Mouse (Mus musculus) olfactory bulb, adult 2 months (tissue): ENCODE results near the gene Inhbb. TPM values are rescaled to one million over a fixed set of nuclear protein-coding genes. Genes with fewer than 3 reads are reported as not detected.

ENCODE experiments used
- H3K27ac ChIP-seq: fragments of 200-500 bp; 2 replicates; pipeline ENCODE4 v1.5.1; 2012; ENCODE audit warnings: low read depth, low read length; ENCODE audit not compliant: insufficient read depth
- H3K4me1 ChIP-seq: fragments of 200-500 bp; 2 replicates; pipeline ENCODE4 v1.6.1; 2012; ENCODE audit warnings: low read length; ENCODE audit not compliant: control insufficient read depth, insufficient read depth
- H3K4me3 ChIP-seq: fragments of 200-500 bp; 2 replicates; pipeline ENCODE4 v1.5.1; 2012; ENCODE audit warnings: mild to moderate bottlenecking, low read depth, low read length, moderate library complexity; ENCODE audit not compliant: insufficient read depth
- CTCF ChIP-seq: fragments of 200-500 bp; IDR thresholded peaks from 2 replicates; pipeline ENCODE4 v1.5.1; 2012; ENCODE audit warnings: low read depth, mild to moderate bottlenecking, low read length, moderate library complexity; ENCODE audit not compliant: insufficient read depth
- POLR2A ChIP-seq: fragments of 200-500 bp; IDR thresholded peaks from 2 replicates; pipeline ENCODE4 v1.6.1; 2012; ENCODE audit warnings: mild to moderate bottlenecking, low read depth, low read length, moderate library complexity; ENCODE audit not compliant: insufficient read depth
- WGBS: fragments of 180-500 bp; shearing (Covaris S2); methylation state at CpG from one replicate; pipeline ENCODE4 v1.1.7; 2018; 5-methylcytosine and 5-hydroxymethylcytosine counted together
- polyA plus RNA-seq: library from polyadenylated mRNA; stranded (reverse); fragments of >200 nt; gene quantifications from 2 replicates; pipeline ENCODE4 v1.2.4, GENCODE M21; 2012; ENCODE audit warnings: low replicate concordance; ENCODE audit not compliant: missing spikeins, insufficient read depth, insufficient read length

Inhbb gene
- polyA plus RNA-seq, 1 experiment = not detected

DNA sequence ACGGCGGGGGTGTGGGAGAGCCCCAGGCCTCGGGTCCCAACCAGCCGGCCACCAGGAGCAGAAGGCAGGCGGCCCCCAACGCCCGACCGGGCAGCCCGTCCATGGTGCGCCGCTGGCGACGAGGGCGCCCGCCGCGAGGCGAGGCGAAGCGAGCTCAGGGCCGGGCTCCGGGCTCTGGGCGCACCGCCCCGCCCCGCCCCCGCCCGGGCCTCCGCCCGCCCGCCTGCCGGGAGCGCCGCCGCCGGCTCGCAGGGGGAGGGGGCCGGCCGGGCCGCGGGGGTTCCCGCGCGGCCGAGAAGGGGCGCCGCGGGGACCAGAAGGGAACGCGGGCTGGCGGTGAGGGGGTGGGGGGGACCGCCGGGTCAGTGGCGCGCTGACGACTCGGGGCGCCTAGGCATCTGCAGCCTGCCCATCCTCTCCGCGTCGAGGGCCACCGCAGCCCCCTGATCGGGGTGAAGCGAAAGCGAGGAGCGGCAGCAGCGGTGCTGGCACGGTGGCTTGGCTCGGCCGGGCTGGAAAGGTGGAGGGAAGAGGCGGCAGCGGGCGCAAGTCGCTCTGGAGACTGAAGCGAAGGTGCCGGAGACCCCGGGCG is 968 bp downstream of the Inhbb start:
- Histone ChIP-seq H3K27ac (no peak overlapping the region), H3K4me3 (peak overlapping the region; percentile 53), H3K4me1 (peaks cover 13% of the 10 kb centered on the region)
- WGBS = 1% methylated on average over 75 of the region's 78 CpGs
- TF ChIP-seq POLR2A (no peak), CTCF (no peak)

DNA sequence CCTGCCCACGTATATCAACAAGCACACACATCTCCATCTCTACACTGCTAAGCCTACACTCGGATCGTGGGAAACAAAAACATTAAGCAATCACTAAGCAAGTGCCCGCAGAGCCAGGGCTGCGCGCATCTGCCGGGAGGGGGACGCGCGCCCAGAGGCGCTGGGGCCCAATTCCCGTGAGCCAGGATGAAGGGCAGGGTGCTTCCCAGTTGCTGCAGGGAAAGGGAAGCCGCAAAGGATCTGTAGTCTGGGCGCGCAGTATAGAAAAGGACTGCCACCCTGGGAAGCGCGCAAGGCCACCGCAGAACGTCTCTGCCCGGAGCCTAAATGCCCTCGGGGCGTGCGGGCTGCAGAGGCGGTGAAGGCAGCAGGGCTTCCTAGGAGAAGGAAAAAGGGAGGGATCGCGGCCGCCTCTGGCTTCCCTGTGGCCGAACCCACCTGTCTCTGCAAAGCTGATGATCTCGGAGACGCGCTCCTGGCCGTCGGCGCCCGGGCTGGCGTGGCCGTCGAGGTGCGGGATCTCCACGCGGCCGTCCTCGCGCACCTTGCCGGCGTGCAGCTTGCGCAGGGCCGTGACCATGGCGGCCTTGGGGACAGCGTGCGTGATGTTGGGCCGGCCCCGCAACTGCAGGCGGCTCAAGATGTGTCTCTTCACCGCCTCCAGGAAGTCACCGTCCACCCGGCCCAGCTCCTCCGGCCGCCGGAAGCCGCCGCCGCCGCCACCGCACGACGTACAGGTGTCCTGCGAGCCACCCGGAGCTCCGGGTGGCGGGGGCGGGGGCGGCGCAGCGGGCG is 1.7 kb downstream of the Inhbb start:
- under 1% methylated on average over 76 of the region's 76 CpGs for WGBS
- TF ChIP-seq POLR2A = no peak
- TF ChIP-seq CTCF = no peak
- no peak overlapping the region for H3K27ac ChIP-seq
- peak overlapping the region; percentile 36 for H3K4me3 ChIP-seq
- H3K4me1 ChIP-seq = peaks cover 13% of the 10 kb centered on the region

DNA sequence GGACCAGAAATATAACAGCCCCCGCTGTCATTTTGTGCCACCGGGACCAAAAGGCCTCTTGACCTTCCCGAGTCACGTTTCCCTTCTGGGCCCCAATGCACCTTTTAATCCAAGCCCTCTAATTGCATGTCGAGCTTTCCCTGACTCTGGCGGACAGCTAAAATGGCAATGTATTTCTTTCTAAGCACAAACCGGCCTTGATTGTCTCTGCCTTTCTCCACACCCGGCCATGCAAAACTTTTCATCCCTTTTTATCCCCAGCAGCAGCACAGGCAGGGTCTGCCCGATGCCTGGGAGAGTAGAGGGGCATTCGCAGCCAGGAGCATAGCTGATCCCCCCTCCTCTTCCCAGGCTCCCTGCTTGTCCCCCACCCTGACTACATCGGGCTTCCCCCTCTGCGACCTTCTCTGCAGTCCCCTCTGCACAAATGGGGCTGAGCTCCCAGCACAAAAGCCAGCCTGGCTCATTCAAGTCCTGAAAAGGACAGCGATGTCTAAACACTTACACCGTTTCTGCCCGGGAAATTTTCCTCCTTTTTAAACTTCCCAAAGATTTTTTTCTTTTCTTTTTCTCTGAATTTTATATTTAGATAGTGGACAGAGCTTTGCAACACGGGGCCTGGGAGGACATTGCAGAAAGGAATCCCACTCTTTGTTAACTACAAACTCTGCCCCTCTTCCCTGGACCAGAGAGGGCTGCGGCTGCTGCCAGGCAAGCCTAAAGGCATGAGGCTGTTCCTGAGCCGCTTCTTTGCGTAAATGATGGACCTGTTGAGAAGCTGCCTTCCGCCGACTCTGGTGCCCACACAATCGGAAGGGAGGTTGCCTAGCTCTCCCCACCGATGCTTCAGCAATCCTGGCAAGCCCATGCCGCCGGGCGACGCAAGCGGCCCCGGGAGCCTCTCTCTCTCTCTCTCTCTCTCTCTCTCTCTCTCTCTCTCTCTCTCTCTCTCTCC is 2.6 kb downstream of the Inhbb start:
- peak overlapping the region; percentile 36 for H3K4me3 ChIP-seq
- no peak overlapping the region for H3K27ac ChIP-seq
- TF ChIP-seq CTCF (no peak), POLR2A (no peak)
- WGBS = 11% methylated on average over 29 of the region's 29 CpGs
- peaks cover 13% of the 10 kb centered on the region for H3K4me1 ChIP-seq

GRCm38 (mm10) chr1:119417991-119418390 is 4.1 kb downstream of the Inhbb start:
- Histone ChIP-seq H3K4me1 (peaks cover 10% of the 10 kb centered on the region), H3K4me3 (no peak overlapping the region), H3K27ac (no peak overlapping the region)
- WGBS = 76% methylated on average over 8 of the region's 8 CpGs
- TF ChIP-seq POLR2A (no peak), CTCF (no peak)

GRCm38 (mm10) chr1:119417542-119417941 is 4.5 kb downstream of the Inhbb start:
- no peak for TF ChIP-seq POLR2A
- no peak for TF ChIP-seq CTCF
- H3K4me3 ChIP-seq = no peak overlapping the region
- 90% methylated on average over 20 of the region's 20 CpGs for WGBS
- peaks cover 8% of the 10 kb centered on the region for H3K4me1 ChIP-seq
- no peak overlapping the region for H3K27ac ChIP-seq

- Histone ChIP-seq H3K4me1 (peaks cover 2% of the 10 kb centered on the region; the same call in 1 of the 2 replicates), H3K4me3 (no peak overlapping the region), H3K27ac (no peak overlapping the region)
- 83% methylated on average over 8 of the region's 8 CpGs for WGBS
- TF ChIP-seq POLR2A (no peak), CTCF (no peak)
Measured at GRCm38 (mm10) chr1:119416610-119417009, 5.4 kb downstream of the Inhbb start.

DNA sequence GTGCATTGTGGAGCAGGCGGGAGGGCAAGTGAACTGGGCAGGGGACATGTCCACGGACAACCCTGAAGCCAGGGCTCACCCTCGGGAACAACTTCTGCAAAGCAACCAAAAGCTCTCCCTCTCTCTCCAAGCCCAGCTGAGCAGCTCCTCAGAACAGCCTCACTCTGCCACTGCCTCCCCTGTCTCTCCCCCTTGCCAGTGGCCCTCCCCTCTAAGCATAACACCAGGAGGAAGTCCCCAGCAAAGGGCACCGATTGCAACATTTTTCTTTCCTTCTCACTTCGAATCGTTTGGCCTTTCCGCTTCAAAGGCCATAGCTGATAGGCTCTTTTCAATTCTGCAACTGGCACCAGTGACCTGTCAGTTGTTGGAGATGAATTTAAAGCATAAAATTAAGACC is 5.9 kb downstream of the Inhbb start:
- Histone ChIP-seq H3K4me3 (no peak overlapping the region), H3K27ac (no peak overlapping the region), H3K4me1 (peaks cover 2% of the 10 kb centered on the region; the same call in 1 of the 2 replicates)
- 67% methylated on average over 7 of the region's 7 CpGs for WGBS
- no peak for TF ChIP-seq CTCF
- TF ChIP-seq POLR2A = no peak

- no peak overlapping the region for H3K27ac ChIP-seq
- TF ChIP-seq POLR2A = no peak
- TF ChIP-seq CTCF = no peak
- WGBS = 83% methylated on average over 8 of the region's 8 CpGs
- no peak overlapping the region for H3K4me3 ChIP-seq
- peaks cover 2% of the 10 kb centered on the region; the same call in 1 of the 2 replicates for H3K4me1 ChIP-seq
Measured at GRCm38 (mm10) chr1:119415151-119415550, 6.9 kb downstream of the Inhbb start.

- WGBS = 85% methylated on average over 5 of the region's 5 CpGs
- TF ChIP-seq CTCF (no peak), POLR2A (no peak)
- H3K27ac ChIP-seq = no peak overlapping the region
Measured at GRCm38 (mm10) chr1:119410661-119411060, 11.4 kb downstream of the Inhbb start.

More at GRCm38 (mm10) chr1:119410661-119411060, 11.4 kb downstream of the Inhbb start:
- Histone ChIP-seq H3K4me3 (no peak overlapping the region), H3K4me1 (peaks cover 3% of the 10 kb centered on the region; the same call in 1 of the 2 replicates)
